Mouse (Mus musculus) neutrophil, adult 5-6 weeks (primary cell): Measurements from ENCODE around the gene Gm9999. TPM values are rescaled to one million over a fixed set of nuclear protein-coding genes. Genes with fewer than 3 reads are reported as not detected.
"Not testable (repeated sequence)": the region's sequence is repeated elsewhere in the genome, so short reads cannot be mapped to it uniquely, and the experiment has no call there.

Source experiments
- ATAC-seq: fragments of 151-379, 151-347 bp; 2 replicates; pipeline ENCODE4 v1.8.0; 2017; ENCODE audit warnings: mild to moderate bottlenecking, moderate TSS enrichment; ENCODE audit not compliant: insufficient number of reproducible peaks, poor library complexity, low FRiP score, severe bottlenecking; ENCODE audit errors: extremely low read depth
- total RNA-seq: library from RNA; stranded (forward); fragments of 200-1000 nt; gene quantifications from 2 replicates; pipeline ENCODE4 v1.2.3, GENCODE M21; 2017

Gene Gm9999
- total RNA-seq, 1 experiment from 2014 or later: not detected

DNA sequence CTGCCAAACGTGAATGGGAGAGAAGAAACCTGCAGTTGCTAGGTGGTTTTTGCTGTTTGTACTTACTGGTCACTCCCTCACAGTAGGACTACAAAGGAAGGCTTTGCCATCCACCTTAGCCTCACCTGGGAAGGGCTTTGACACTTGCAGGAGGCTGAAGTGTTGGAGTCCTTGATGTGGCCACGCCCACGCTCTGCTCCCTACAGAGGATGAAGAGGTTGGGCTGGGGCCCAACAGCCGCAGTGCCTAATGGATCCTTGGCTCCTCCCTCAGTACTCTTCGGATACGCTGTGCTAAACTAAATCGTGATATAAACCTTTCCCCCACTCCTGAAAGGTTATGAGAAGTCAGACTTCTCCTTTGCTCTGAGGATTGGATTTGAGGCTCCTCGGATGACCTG, 37.6 kb downstream of the Gm9999 start:
- no peak for ATAC-seq

GRCm38 (mm10) chr7:47022482-47022881, 39.1 kb downstream of the Gm9999 start:
- ATAC-seq: peak; percentile 90

DNA sequence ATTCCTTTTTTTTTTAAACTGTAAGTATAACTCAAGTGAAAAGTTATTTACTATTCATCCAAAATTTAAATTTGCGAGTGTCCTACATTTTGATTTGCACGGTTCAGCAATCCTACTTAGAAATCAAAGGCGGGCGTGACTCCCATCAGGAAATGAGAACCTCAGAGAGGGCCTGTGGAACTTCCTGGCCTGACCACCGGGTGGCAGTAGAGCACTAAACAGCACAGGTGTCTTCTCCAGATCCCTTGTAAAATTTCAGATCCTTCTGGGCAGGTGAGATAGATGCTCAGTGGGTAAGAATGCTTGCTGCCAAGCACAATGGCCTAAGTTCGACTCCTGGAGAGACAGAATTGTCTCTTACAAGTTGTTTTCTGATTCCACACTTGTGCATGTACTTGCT, 40.1 kb downstream of the Gm9999 start:
- ATAC-seq: peak; percentile 73

GRCm38 (mm10) chr7:47024454-47024853, 41.1 kb downstream of the Gm9999 start:
- ATAC-seq: no peak

DNA sequence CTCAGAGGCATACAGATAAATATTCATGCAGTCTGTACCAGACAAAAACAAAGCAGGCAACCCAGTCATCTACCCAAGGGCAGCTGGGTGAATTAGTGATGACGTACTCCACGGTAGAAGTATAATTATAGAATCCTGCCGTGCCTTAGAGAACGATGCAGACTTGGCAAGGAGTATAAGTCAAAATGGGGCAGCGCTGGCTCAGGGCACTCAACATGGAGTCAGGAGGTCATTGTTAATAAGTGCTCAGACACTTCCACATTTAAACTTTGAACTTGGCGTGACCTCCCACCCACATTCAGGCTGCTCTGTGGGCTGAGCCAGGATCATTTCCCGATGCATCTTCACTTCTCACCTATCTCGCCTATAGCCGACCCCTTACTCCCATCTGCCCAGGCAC, 42.0 kb downstream of the Gm9999 start:
- no peak for ATAC-seq

DNA sequence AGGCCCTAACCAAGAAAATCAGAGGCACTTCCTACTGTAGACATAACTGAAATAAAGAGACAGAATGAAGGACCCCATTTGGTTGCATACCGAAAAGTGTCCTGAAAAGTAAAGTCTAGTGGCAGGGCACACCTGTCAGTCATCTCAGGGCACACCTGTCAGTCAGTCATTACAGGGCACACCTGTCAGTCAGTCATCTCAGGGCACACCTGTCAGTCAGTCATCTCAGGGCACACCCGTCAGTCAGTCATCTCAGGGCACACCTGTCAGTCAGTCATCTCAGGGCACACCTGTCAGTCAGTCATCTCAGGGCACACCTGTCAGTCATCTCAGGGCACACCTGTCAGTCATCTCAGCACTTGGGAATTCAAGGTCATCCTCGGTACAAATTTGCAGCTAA, 43.5 kb downstream of the Gm9999 start:
- ATAC-seq: not testable (repeated sequence)

- ATAC-seq: no peak
Observed at GRCm38 (mm10) chr7:47027520-47027919, 44.1 kb downstream of the Gm9999 start.

DNA sequence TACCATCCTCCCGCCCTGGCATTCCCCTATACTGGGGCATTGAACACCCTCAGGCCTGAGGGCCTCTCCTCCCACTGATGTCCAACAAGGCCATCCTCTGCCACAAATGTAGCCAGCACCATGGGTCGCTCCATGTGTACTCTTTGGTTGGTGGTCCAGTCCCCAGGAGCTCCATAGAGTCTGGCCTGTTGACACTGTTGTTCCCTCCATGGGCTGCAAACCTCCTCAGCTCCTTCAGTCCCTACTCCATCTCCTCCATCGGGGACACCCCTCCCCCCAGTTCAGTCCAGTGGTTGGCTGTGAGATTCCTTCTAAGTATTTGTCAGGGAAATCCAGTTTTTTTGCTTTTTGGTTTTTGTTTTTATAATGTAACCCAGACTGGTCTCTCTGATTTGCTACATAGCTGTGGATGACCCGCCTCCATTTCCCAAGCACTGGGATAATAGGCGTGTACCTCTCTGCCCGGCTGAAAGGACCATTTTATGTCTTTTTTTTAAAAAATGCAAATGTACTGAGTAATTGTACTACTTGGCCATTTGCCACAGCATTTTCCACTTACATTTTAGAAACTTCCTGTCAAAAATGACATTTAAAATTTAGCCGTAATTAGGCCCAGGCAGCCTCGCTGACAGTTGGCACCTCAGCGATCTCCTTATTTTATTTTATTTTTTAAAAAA, 47.3 kb downstream of the Gm9999 start:
- ATAC-seq: no peak

DNA sequence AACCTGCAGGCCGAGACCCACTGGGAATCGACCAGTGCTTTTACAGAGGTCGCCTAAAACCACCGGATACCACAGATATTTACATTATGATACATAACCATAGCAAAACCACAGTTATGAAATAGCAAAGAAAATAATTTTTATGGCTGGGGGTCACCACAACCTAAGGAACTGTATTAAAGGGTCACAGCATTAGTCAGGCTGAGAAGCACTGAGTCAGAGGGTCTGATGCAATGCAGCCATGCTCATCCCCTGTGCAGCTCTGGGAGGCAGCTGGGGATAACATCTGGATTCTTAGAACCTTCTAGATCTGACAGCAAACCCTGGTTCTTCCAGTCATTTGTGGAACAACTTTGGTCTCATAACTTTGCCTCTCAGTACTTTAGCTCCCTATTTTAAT, 48.0 kb downstream of the Gm9999 start:
- ATAC-seq: no peak

DNA sequence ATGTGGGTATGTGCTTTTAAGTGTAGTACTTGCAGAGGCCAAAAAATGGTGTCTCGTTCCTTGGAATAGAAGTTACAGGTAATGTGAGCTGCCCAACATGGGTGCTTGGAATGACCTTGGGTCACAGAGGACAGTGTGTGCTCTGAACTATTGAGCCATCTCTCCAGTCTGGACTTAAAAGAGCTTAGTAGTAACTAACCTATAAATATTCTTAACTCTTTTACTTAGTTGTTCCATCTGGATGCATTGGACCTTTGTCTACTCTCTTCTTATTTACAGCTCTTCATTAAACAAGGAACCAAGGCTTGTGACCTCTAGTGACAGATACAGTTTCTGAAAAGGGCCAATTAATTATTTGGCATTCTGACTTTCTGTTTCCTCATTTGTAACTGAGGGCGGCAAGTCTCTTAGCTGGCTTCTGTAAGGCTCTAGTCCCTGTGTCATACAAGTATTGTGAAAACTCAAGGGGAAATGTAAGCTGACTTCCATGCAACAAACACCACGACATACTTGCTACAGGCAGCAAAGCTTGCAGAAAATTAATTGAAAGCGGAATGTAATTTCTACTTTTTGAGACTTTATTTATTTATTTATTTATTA, 51.5 kb downstream of the Gm9999 start:
- ATAC-seq: no peak

GRCm38 (mm10) chr7:47035426-47035825, 52.0 kb downstream of the Gm9999 start:
- ATAC-seq: no peak

Other genes with a start within 250 kb of the Gm9999 start
- gene Saa1, start 240.6 kb upstream of the Gm9999 start, total RNA-seq: not detected in 2 replicates
- not detected in 2 replicates for gene Saa2, start 231.8 kb upstream of the Gm9999 start, total RNA-seq
- 48.5 and 56.5 TPM in 2 replicates for gene Hps5, start 187.5 kb upstream of the Gm9999 start, total RNA-seq
- gene Gtf2h1, start 187.5 kb upstream of the Gm9999 start, total RNA-seq: 46.4 and 57.8 TPM in 2 replicates
- 195 and 216 TPM in 2 replicates for gene Ldha, start 142.1 kb upstream of the Gm9999 start, total RNA-seq
- gene Ldhc, start 122.4 kb upstream of the Gm9999 start, total RNA-seq: 2.0 TPM in 1 of 2 replicates, not detected in the other
- 41.5 and 51.0 TPM in 2 replicates for gene Tsg101, start 63.6 kb upstream of the Gm9999 start, total RNA-seq
- gene Uevld, start 25.1 kb upstream of the Gm9999 start, total RNA-seq: 5.3 and 6.9 TPM in 2 replicates
- gene Spty2d1, start 24.8 kb downstream of the Gm9999 start, total RNA-seq: 52.3 and 60.5 TPM in 2 replicates
- gene Tmem86a, start 67.0 kb downstream of the Gm9999 start, total RNA-seq: 1.1 and 1.4 TPM in 2 replicates
- gene Ptpn5, start 150.1 kb downstream of the Gm9999 start, total RNA-seq: not detected in 2 replicates
- gene Mrgpra6, start 221.3 kb downstream of the Gm9999 start, total RNA-seq: not detected in 2 replicates